Mouse (Mus musculus): ENCODE measurements around the gene Krt12.

GRCm38 (mm10) chr11:99441220-99441619 lies 19.2 kb upstream of the Krt12 start:
- no peak for TF ChIP-seq CTCF (conservative IDR thresholded peaks at IDR 0.05; ENCODE audit: insufficient read depth, insufficient read length, low read depth, low read length)
- no peak for TF ChIP-seq POLR2A (IDR thresholded peaks at IDR 0.05; ENCODE audit: low read depth, low read length)

Data from kidney, adult 2 months (tissue).